Mouse (Mus musculus) lung, postnatal 4 days (tissue): ENCODE data around the gene Agr3.

ENCODE experiments used
- DNase-seq, 2 experiments: peaks; one replicate each; pipeline ENCODE4 v3.0.0; 2021

Agr3 gene

GRCm38 (mm10) chr12:35925402-35925801 is at the start of gene Agr3:
Agr3 (plus strand) TSS chr12:35925620.
- no peak for DNase-seq

GRCm38 (mm10) chr12:35884892-35885558 is 40.4 kb upstream of the Agr3 start:
- DNase-seq = peak; percentile 52 to 53

- DNase-seq = no peak
Measured at GRCm38 (mm10) chr12:35889383-35889782, 36.0 kb upstream of the Agr3 start.

- DNase-seq = no peak
Measured at GRCm38 (mm10) chr12:35890756-35891155, 34.7 kb upstream of the Agr3 start.

- peak; percentile 14 to 39 for DNase-seq
Measured at GRCm38 (mm10) chr12:35894304-35894900, 31.0 kb upstream of the Agr3 start.

- peak in 1 of 2 experiments; percentile 57 for DNase-seq
Measured at GRCm38 (mm10) chr12:35895875-35896763, 29.3 kb upstream of the Agr3 start.

GRCm38 (mm10) chr12:35896764-35897282 is 28.6 kb upstream of the Agr3 start:
- no peak for DNase-seq

GRCm38 (mm10) chr12:35910632-35911031 is 14.8 kb upstream of the Agr3 start:
- no peak for DNase-seq

- DNase-seq = no peak
Measured at GRCm38 (mm10) chr12:35915813-35916212, 9.6 kb upstream of the Agr3 start.

GRCm38 (mm10) chr12:35916467-35916866 is 9.0 kb upstream of the Agr3 start:
- DNase-seq = no peak

GRCm38 (mm10) chr12:35918031-35918430 is 7.4 kb upstream of the Agr3 start:
- DNase-seq = no peak

- no peak for DNase-seq
Measured at GRCm38 (mm10) chr12:35927804-35928203, 2.4 kb downstream of the Agr3 start.

GRCm38 (mm10) chr12:35932816-35933215 is 7.4 kb downstream of the Agr3 start:
- no peak for DNase-seq

- no peak for DNase-seq
Measured at GRCm38 (mm10) chr12:35951757-35952156, 26.3 kb downstream of the Agr3 start.

GRCm38 (mm10) chr12:35957235-35957634 is 31.8 kb downstream of the Agr3 start:
- DNase-seq = no peak

GRCm38 (mm10) chr12:35966098-35966767 is 40.8 kb downstream of the Agr3 start:
- DNase-seq = no peak

- DNase-seq = no peak
Measured at GRCm38 (mm10) chr12:35966768-35967141, 41.3 kb downstream of the Agr3 start.

- DNase-seq = no peak
Measured at GRCm38 (mm10) chr12:35975898-35976297, 50.5 kb downstream of the Agr3 start.

GRCm38 (mm10) chr12:35977633-35978246 is 52.3 kb downstream of the Agr3 start:
- no peak for DNase-seq

- DNase-seq = no peak
Measured at GRCm38 (mm10) chr12:35979625-35980024, 54.2 kb downstream of the Agr3 start.

GRCm38 (mm10) chr12:35981732-35982360 is 56.4 kb downstream of the Agr3 start:
- DNase-seq = peak; percentile 33 to 51

- DNase-seq = no peak
Measured at GRCm38 (mm10) chr12:35983472-35983871, 58.1 kb downstream of the Agr3 start.
